Mouse (Mus musculus) brain, embryonic 14.5 days (tissue): ENCODE measurements at regions not wholly inside any gene's neighbourhood (a gene's known extent, or its start where the extent isn't known, plus 50 kb on each side); places are given as distances from the start of the nearest gene placed in this dataset.

Source experiments
- CTCF ChIP-seq: fragments of 200-500 bp; IDR thresholded peaks from 2 replicates; pipeline ENCODE4 v1.5.1; 2012; ENCODE audit warnings: inconsistent platforms, mild to moderate bottlenecking, moderate library complexity, borderline replicate concordance; ENCODE audit not compliant: insufficient read depth, insufficient read length; ENCODE audit errors: extremely low read depth
- POLR2A ChIP-seq: fragments of 200-500 bp; IDR thresholded peaks from 2 replicates; pipeline ENCODE4 v1.6.1; 2012; ENCODE audit warnings: mild to moderate bottlenecking, inconsistent platforms, borderline replicate concordance; ENCODE audit not compliant: poor library complexity, insufficient read depth, insufficient read length, severe bottlenecking; ENCODE audit errors: extremely low read depth

DNA sequence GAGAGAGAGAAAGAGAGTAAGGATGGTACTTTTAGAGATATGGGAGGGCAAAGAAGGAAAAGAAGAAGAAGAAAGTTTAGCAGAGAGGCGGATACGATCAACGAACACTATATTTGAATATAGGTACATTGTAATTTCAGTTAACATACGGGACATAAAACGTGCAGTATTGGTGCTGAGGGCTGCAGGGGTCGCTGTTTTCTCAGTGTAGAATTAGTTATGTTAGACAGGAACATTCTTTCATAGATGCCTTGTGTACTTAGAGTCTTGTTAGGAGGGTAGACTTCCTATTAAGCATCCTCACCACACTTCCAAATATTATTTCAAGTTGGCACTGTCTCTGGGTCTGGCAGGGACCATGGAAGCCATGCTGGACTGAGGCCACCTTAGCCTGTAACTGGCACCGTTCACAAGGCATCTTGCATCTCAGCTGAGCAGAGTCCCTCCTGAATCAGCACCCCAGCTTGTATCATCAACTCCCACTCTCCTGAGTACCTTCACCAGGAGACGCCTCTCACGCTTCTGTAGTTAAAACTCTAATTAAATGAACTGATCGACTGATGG is 107.3 kb upstream of the Eef2kmt start:
- TF ChIP-seq CTCF (no peak), POLR2A (no peak)
